Mouse (Mus musculus) C2C12 (cell line): ENCODE data around the gene Sh3kbp1.

Experiments used
- CTCF ChIP-seq: IDR thresholded peaks from one replicate; pipeline ENCODE4 v1.5.1; 2011; ENCODE audit not compliant: control insufficient read depth, insufficient read depth, insufficient read length
- MYOD1 ChIP-seq: IDR thresholded peaks from one replicate; pipeline ENCODE4 v1.6.1; 2011; ENCODE audit warnings: low read depth; ENCODE audit not compliant: control insufficient read depth, insufficient read length

- no peak for TF ChIP-seq CTCF
- TF ChIP-seq MYOD1, result no peak
Observed at GRCm38 (mm10) chrX:159829192-159829852, 202.2 kb downstream of the Sh3kbp1 start.
